Mouse (Mus musculus) stomach, postnatal 0 days (tissue): ENCODE data around the gene Mul1. TPM values are rescaled to one million over a fixed set of nuclear protein-coding genes. Genes with fewer than 3 reads are reported as not detected.

ENCODE experiments used
- ATAC-seq: fragments of 200-750 bp; cut with Nextera tagmentation; 2 replicates; pipeline ENCODE4 v1.8.0; 2017; ENCODE audit not compliant: low FRiP score, low TSS enrichment
- DNase-seq: peaks from one replicate; pipeline ENCODE4 v3.0.0-alpha.2; 2016; ENCODE audit warnings: low spot score
- H3K27ac ChIP-seq: fragments of 300-500 bp; sonication (generic); replicated peaks from 2 replicates; pipeline ENCODE4 v1.5.1; 2014; ENCODE audit warnings: mild to moderate bottlenecking, control low read depth
- H3K27me3 ChIP-seq: fragments of 300-500 bp; sonication (generic); 2 replicates; pipeline ENCODE4 v1.6.1; 2014; ENCODE audit warnings: low read length; ENCODE audit not compliant: control insufficient read depth, insufficient read depth
- H3K36me3 ChIP-seq: fragments of 300-500 bp; sonication (generic); 2 replicates; pipeline ENCODE4 v1.6.1; 2014; ENCODE audit warnings: low read length, mixed read lengths; ENCODE audit not compliant: control insufficient read depth, insufficient read depth
- H3K4me1 ChIP-seq: fragments of 300-500 bp; sonication (generic); replicated peaks from 2 replicates; pipeline ENCODE4 v1.6.1; 2014; ENCODE audit warnings: antibody characterized with exemption; ENCODE audit not compliant: control insufficient read depth, insufficient read depth
- H3K4me2 ChIP-seq: fragments of 300-500 bp; sonication (generic); replicated peaks from 2 replicates; pipeline ENCODE4 v1.6.1; 2014; ENCODE audit warnings: low read depth, mild to moderate bottlenecking, control low read depth, moderate library complexity
- H3K4me3 ChIP-seq: fragments of 300-500 bp; sonication (generic); 2 replicates; pipeline ENCODE4 v1.5.1; 2014; ENCODE audit warnings: low read depth, low read length, control low read depth
- H3K9ac ChIP-seq: fragments of 300-500 bp; sonication (generic); 2 replicates; pipeline ENCODE4 v1.6.1; 2014; ENCODE audit warnings: mild to moderate bottlenecking, low read length, control low read depth, mixed read lengths
- H3K9me3 ChIP-seq: fragments of 300-500 bp; sonication (generic); 2 replicates; pipeline ENCODE4 v1.6.1; 2016; ENCODE audit warnings: low read length; ENCODE audit not compliant: control insufficient read depth
- CTCF ChIP-seq: IDR thresholded peaks from 2 replicates; pipeline ENCODE4 v1.5.1; 2016; ENCODE audit warnings: antibody characterized with exemption, low read depth, mild to moderate bottlenecking, moderate library complexity
- EP300 ChIP-seq: optimal IDR thresholded peaks from 2 replicates; pipeline ENCODE3; 2016; ENCODE audit warnings: antibody characterized with exemption
- WGBS: fragments of 180-500 bp; shearing (Covaris S2); extraction: QIAGEN DNeasy Blood & Tissue Kit; methylation state at CpG from one replicate; pipeline ENCODE4 v1.1.7; 2014; 5-methylcytosine and 5-hydroxymethylcytosine counted together
- polyA plus RNA-seq: library from polyadenylated mRNA; unstranded; fragments of >200 nt; fragmentation: Nextera tagmentation; extraction: Ambion mirVana; gene quantifications from 2 replicates; pipeline ENCODE4 v1.2.1, GENCODE M21; 2015

The Mul1 gene
- 17.1 and 18.7 TPM in 2 replicates for polyA plus RNA-seq

- Histone ChIP-seq H3K9ac (peak within 1 kb of the TSS; percentile 88), H3K27me3 (no peaks in the 10 kb centered on the region), H3K4me1 (0 out of 2 replicates have a peak, but pooled peaks cover 2% of the 10 kb centered on the region), H3K4me2 (peak within 1 kb of the TSS; percentile 84), H3K4me3 (peak within 1 kb of the TSS; percentile 81), H3K9me3 (no peaks in the 10 kb centered on the region), H3K27ac (peak within 1 kb of the TSS; percentile 81), H3K36me3 (peaks cover 13% of the 10 kb centered on the region; the same call in 1 of the 2 replicates)
- 1% methylated on average over 64 of the region's 64 CpGs for WGBS
- ATAC-seq (peak; percentile 94), DNase-seq (peak; percentile 97)
- TF ChIP-seq CTCF (peak; percentile 55), EP300 (no peak)
These were observed at the start of gene Mul1 for GRCm38 (mm10) chr4:138434347-138435316. TSS of gene Mul1 (plus strand) at chr4:138434671.

GRCm38 (mm10) chr4:138393703-138394102 lies 40.8 kb upstream of the Mul1 start:
- peaks cover 2% of the 10 kb centered on the region; the same call in 1 of the 2 replicates for H3K4me1 ChIP-seq
- no peak overlapping the region for H3K9ac ChIP-seq
- ATAC-seq (no peak), DNase-seq (no peak)
- H3K27me3 ChIP-seq: peaks cover 32% of the 10 kb centered on the region
- 48% methylated on average over 7 of the region's 7 CpGs for WGBS
- no peak overlapping the region for H3K4me2 ChIP-seq
- H3K36me3 ChIP-seq: no peaks in the 10 kb centered on the region
- no peak overlapping the region for H3K27ac ChIP-seq
- H3K4me3 ChIP-seq: no peak overlapping the region
- TF ChIP-seq CTCF: no peak
- no peak for TF ChIP-seq EP300
- H3K9me3 ChIP-seq: no peaks in the 10 kb centered on the region

- ATAC-seq (no peak), DNase-seq (no peak)
- H3K4me1 ChIP-seq: peaks cover 2% of the 10 kb centered on the region; the same call in 1 of the 2 replicates
- H3K27me3 ChIP-seq: peaks cover 32% of the 10 kb centered on the region
- no peak overlapping the region for H3K9ac ChIP-seq
- H3K27ac ChIP-seq: no peak overlapping the region
- peak overlapping the region; percentile 45 for H3K4me2 ChIP-seq
- TF ChIP-seq EP300: no peak
- TF ChIP-seq CTCF: no peak
- WGBS: under 1% methylated on average over 99 of the region's 103 CpGs
- H3K36me3 ChIP-seq: no peaks in the 10 kb centered on the region
- no peaks in the 10 kb centered on the region for H3K9me3 ChIP-seq
- peak overlapping the region; percentile 29 for H3K4me3 ChIP-seq
These were observed 39.1 kb upstream of the Mul1 start for GRCm38 (mm10) chr4:138395087-138395970.

GRCm38 (mm10) chr4:138395971-138396645 lies 38.4 kb upstream of the Mul1 start, which contains the start of gene Fam43b:
TSS of gene Fam43b (minus strand) at chr4:138396528.
- H3K9me3 ChIP-seq: no peaks in the 10 kb centered on the region
- TF ChIP-seq CTCF: no peak
- no peak for TF ChIP-seq EP300
- peak within 1 kb of the TSS; percentile 45 for H3K4me2 ChIP-seq
- DNase-seq: peak; percentile 51
- peak within 1 kb of the TSS; percentile 29 for H3K4me3 ChIP-seq
- no peaks in the 10 kb centered on the region for H3K36me3 ChIP-seq
- under 1% methylated on average over 39 of the region's 46 CpGs for WGBS
- peaks cover 2% of the 10 kb centered on the region; the same call in 1 of the 2 replicates for H3K4me1 ChIP-seq
- ATAC-seq: no peak
- no peak within 1 kb of the TSS for H3K9ac ChIP-seq
- H3K27ac ChIP-seq: no peak within 1 kb of the TSS
- peaks cover 32% of the 10 kb centered on the region for H3K27me3 ChIP-seq

- H3K9ac ChIP-seq: no peak overlapping the region
These were observed 37.8 kb upstream of the Mul1 start for GRCm38 (mm10) chr4:138396711-138397110.

More at GRCm38 (mm10) chr4:138396711-138397110, 37.8 kb upstream of the Mul1 start:
- Histone ChIP-seq H3K27ac (no peak overlapping the region), H3K27me3 (peaks cover 32% of the 10 kb centered on the region), H3K4me1 (peaks cover 2% of the 10 kb centered on the region; the same call in 1 of the 2 replicates), H3K4me2 (peak overlapping the region; percentile 45; the same call in 1 of the 2 replicates), H3K9me3 (no peaks in the 10 kb centered on the region), H3K36me3 (no peaks in the 10 kb centered on the region), H3K4me3 (peak overlapping the region; percentile 29; the same call in 1 of the 2 replicates)
- TF ChIP-seq CTCF: no peak
- TF ChIP-seq EP300: no peak
- no peak for ATAC-seq
- WGBS: 18% methylated on average over 8 of the region's 8 CpGs
- DNase-seq: no peak
